Mouse (Mus musculus): Measurements from ENCODE around the gene Fam228a.
"Not testable (repeated sequence)": the region's sequence is repeated elsewhere in the genome, so short reads cannot be mapped to it uniquely, and the experiment has no call there.

Fam228a gene

DNA sequence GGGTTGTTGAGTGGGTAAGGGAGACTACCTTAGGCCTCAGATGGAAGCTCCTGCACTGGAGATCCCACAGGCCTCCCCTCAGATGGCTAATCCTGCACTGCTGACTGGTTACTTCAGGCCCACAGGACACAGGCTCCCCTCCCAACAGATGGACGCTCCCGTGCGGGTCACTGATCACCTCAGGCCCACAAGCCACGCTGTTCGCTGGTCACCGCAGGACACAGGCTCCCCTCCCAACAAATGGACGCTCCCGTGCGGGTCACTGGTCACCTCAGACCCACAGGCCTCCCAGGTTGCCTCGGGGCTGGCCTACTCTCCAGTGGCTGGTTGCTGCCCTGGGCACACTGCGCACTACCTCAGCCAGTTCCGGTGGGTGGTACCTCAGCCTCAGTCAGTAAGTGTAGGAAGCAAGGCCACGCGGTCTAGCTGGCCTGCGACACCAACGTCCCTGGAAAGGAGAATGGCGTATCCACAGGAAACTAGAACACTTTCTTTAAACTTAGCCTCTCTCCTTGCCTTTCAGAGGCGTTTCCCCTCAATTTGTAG is at the start of gene Fam228a:
TSS of gene Fam228a (minus strand) at position 400 of the 546 bp plus-strand sequence.
- DNase-seq (ENCODE audit: low spot score in 2 of 2) = no peak

- no peak for DNase-seq (ENCODE audit: low spot score in 2 of 2)
Observed at GRCm38 (mm10) chr12:4784466-4784865, 46.2 kb upstream of the Fam228a start.

- DNase-seq (ENCODE audit: low spot score in 2 of 2) = no peak
Observed at GRCm38 (mm10) chr12:4783598-4783997, 45.4 kb upstream of the Fam228a start.

DNA sequence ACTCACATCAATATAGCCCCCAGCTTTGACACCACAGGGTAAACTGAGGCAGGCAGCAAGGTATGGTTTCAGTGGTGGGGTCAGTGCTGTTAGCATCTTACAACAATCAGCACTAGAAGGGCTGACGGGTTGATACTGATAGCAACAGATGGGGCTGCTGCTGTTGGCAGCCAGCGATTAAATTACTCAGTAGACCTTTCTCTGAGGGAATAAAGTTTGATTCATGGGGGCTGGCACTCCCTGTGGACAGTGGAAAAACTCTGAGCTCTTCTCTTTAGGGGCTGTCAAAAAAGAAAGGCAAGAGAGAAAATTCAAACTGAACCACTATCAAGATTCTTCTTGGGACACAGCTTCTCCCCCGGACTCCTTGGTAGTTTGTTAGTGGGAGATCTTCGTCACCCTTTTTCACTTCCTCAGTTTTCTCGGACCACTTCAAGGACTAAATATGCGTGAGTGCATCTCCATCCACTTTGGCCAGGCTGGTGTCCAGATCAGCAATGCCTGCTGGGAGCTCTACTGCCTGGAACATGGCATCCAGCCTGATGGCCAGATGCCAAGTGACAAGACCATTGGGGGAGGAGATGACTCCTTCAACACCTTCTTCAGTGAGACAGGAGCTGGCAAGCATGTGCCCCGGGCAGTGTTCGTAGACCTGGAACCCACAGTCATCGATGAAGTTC is 43.6 kb upstream of the Fam228a start:
- DNase-seq (ENCODE audit: low spot score in 2 of 2) = not testable (repeated sequence)

DNA sequence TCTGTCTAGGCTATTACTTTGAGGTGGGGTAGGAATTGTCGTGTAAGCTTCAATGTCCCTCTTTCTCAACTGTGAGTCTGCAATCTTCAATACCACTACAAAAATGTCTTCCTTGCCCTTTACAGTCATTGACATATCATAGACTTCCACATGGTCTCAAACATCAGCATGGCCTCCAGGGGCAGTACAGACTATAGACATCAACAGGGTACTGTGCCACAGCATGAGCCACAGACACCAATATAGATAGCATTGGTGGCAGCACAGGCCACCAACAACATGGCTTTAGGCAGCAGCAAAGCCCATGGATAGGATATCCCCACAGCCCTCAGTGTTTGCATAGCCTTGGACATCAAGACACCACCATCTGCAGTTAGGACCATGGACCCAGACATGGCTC is 43.0 kb upstream of the Fam228a start:
- DNase-seq (ENCODE audit: low spot score in 2 of 2) = no peak

GRCm38 (mm10) chr12:4780245-4780644 is 42.0 kb upstream of the Fam228a start:
- DNase-seq (ENCODE audit: low spot score in 2 of 2) = no peak

- no peak for DNase-seq (ENCODE audit: low spot score in 2 of 2)
Observed at GRCm38 (mm10) chr12:4777734-4778133, 39.5 kb upstream of the Fam228a start.

- no peak for DNase-seq (ENCODE audit: low spot score in 2 of 2)
Observed at GRCm38 (mm10) chr12:4775588-4775949, 37.3 kb upstream of the Fam228a start.

DNA sequence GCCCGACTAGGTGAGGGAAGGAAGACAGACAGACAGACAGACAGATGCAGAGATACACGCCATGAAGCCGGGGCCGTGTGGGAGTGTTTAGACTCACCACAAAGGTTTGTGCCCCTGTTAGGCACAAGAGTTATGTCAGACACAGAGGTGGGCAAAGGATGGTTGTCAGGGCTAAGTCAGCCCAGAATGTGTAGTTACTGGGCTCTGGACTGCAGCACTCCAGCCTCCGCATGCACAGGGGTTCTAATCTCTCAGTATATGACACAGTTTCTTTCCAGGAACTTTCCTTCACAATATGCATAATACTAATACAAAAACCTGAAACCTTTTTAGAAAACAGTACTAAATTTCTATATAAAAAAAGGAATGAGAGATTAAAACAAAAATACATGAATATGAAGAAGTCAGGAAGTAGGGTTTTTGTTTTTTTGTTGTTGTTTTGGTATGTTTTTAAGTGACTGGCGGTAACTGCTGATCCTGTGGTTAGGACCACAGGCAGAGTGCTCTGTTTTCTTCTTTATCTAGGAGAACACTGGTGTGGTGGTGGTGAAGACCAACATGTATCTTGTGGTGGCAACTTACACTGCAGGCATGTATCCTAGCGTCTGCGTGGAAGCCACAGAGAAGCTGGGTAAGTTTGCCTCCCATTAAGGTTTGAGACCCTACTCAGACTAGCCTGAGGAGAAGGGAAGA is 36.8 kb upstream of the Fam228a start:
- no peak for DNase-seq (ENCODE audit: low spot score in 2 of 2)

- no peak for DNase-seq (ENCODE audit: low spot score in 2 of 2)
Observed at GRCm38 (mm10) chr12:4769333-4769723, 31.1 kb upstream of the Fam228a start.

GRCm38 (mm10) chr12:4768492-4769332 is 30.5 kb upstream of the Fam228a start, which contains the start of the genes Pfn4 and Fam228b:
Gene Pfn4, plus strand, starts transcription at chr12:4769022.
Gene Fam228b, minus strand, starts transcription at chr12:4769267.
- DNase-seq (ENCODE audit: low spot score in 2 of 2) = peak; percentile 97 to 98

GRCm38 (mm10) chr12:4757060-4757459 is 18.8 kb upstream of the Fam228a start:
- no peak for DNase-seq (ENCODE audit: low spot score in 2 of 2)

- not testable (repeated sequence) for DNase-seq (ENCODE audit: low spot score in 2 of 2)
Observed at GRCm38 (mm10) chr12:4754451-4754850, 16.2 kb upstream of the Fam228a start.

DNA sequence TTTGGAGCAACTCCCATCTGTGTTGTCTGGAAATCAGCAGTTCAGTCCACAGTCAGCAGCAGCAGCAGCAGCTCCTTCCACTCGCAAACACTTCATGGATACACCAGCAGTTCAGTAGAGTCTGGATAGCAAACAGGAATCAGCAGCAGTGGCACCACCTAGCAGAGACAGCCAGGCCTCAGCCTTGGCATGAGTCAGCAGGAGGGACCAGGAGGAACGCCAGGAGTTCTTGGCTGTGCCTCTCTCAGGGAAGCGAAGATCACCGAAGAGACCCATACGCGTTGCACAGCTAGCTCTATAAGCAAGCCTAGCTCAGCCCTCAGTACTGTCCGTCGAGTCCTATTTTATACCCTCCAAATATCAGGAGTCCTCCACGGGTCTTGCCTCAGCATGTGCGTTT is 6.3 kb upstream of the Fam228a start:
- DNase-seq (ENCODE audit: low spot score in 2 of 2) = peak in 1 of 2 experiments; percentile 28

DNA sequence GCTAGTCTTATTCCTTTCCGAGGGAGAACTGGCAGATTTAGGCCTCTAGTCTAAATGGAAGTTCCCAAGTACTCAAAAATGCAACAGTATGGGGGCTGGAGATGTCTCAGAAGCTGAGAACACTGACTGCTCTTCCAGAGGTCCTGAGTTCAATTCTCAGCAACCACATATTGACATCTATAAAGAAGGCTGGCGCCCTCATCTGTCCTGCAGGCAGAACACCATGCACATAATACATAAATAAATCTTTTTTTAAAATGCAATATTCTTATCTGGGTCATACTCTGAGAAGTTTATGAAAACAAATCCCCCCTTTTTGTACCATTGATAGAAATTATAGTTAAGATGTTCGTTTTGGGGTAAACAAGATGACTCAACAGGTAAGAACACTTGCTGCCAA is 4.0 kb upstream of the Fam228a start:
- DNase-seq (ENCODE audit: low spot score in 2 of 2) = no peak

GRCm38 (mm10) chr12:4740823-4741222 is 2.6 kb upstream of the Fam228a start:
- DNase-seq (ENCODE audit: low spot score in 2 of 2) = no peak

DNA sequence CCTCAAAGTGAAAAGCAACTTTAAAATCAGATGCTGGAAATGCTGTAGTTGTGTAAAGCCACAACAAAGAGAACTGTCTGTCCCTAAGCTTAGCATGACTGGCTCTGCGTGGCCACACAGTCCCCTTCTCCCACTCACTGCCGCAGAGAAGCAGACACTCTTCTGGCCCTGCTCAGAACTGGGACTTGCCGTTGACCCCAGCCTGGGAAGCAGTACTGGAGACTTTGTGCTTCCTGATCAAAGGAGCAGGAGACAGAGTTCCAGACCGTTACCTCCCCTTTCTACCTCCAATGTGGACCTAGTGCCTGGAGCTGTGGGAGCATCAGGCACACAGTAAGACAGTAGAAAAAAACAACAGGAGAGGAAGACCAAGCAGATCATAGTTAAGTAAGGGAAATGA is 5.9 kb downstream of the Fam228a start:
- no peak for DNase-seq (ENCODE audit: low spot score in 2 of 2)

DNA sequence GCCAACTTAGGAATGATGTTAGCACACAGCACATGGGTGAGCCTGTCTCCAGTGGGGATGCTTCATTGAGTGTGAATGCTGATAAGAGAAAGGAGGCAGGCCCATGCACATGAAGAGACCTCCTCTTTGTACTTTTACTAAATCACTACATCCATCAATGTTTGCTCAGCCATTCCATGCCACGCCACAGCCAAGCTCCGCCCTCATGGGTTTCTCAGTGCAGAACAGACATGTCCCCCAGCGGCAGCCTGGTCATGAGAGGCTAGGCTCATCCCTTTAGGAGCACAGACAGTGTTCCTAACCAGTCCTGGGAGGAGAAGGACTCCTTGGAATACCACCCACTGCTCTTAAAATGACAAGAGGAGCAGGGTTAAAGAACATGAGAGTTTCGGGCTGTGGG is 6.6 kb downstream of the Fam228a start:
- DNase-seq (ENCODE audit: low spot score in 2 of 2) = no peak

GRCm38 (mm10) chr12:4729165-4729564 is 9.1 kb downstream of the Fam228a start:
- no peak for DNase-seq (ENCODE audit: low spot score in 2 of 2)

GRCm38 (mm10) chr12:4719762-4720754 is 18.2 kb downstream of the Fam228a start:
- no peak for DNase-seq (ENCODE audit: low spot score in 2 of 2)
